20 mouse cellular contexts compared by ENCODE assay signal in the genomic region with DNA sequence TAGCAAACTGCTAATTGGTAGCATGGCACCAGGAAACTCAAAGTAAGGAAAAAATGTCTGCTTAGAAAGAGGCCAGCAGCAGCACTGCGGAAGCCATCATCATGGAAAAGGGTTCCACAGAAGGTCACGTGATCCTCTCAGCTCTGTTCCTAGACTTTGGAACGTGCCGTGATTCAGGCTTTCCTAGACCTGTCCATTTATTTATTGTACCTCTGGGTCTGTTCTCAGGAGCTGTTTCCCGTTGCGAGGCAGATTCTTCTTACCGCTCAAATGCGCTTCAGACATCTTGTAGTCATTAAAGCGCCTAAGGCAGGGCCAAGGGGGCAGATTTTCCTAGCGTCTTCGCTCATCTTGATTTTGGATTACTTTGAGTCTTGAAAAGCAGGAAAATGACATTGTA.
A peak's percentile ranks its signal among the peaks of the same experiment; 100 is the strongest.
DNase-seq lines count a peak whose midpoint lies in the region; ATAC-seq and TF ChIP-seq lines count a peak whose summit lies in the region.
"Had no signal": no experiment of that assay in that cellular context is flagged by ENCODE, and none has a peak within 500 bp of the region (broad histone marks: within the 10 kb centered on the region; RNA-seq: fewer than 3 reads in every experiment).

No protein-coding gene starts in this region.

- no peak for ATAC-seq in heart, embryonic 15.5 days (replicated peaks; ENCODE audit: insufficient number of reproducible peaks, insufficient read depth, low FRiP score, low read depth)
- no peak for ATAC-seq in erythroblast, adult 5-6 weeks (replicated peaks; ENCODE audit: low FRiP score, poor library complexity, severe bottlenecking)
- ATAC-seq: forebrain, embryonic 15.5 days; intestine, embryonic 16.5 days; Patski had no signal

- no peaks in the 10 kb centered on the region for H3K9me3 ChIP-seq in heart, embryonic 15.5 days (replicated peaks)
- H3K9me3 ChIP-seq: embryonic facial prominence, embryonic 15.5 days; forebrain, embryonic 15.5 days; hindbrain, embryonic 15.5 days had no signal

- H3K4me3 ChIP-seq in heart, adult 2 months: no peak overlapping the region
- H3K4me3 ChIP-seq in heart, embryonic 15.5 days: no peak overlapping the region
- H3K4me3 ChIP-seq in testis, adult 2 months (ENCODE audit: control insufficient read depth, low read depth, low read length): peak overlapping the region; percentile 48
- H3K4me3 ChIP-seq: embryonic facial prominence, embryonic 15.5 days; forebrain, embryonic 15.5 days; hindbrain, embryonic 15.5 days had no signal

- no peaks in the 10 kb centered on the region for H3K27me3 ChIP-seq in heart, adult 2 months (ENCODE audit: control insufficient read depth, insufficient read depth, low read length)
- no peaks in the 10 kb centered on the region for H3K27me3 ChIP-seq in heart, embryonic 15.5 days
- H3K27me3 ChIP-seq in testis, adult 2 months (ENCODE audit: control insufficient read depth, insufficient read depth, low read length): no peaks in the 10 kb centered on the region
- H3K27me3 ChIP-seq: CH12.LX; embryonic facial prominence, embryonic 15.5 days; forebrain, embryonic 15.5 days; hindbrain, embryonic 15.5 days; Patski had no signal

- H3K36me3 ChIP-seq in heart, adult 2 months (ENCODE audit: control insufficient read depth, insufficient read depth, low read length): no peaks in the 10 kb centered on the region; the same call in 1 of the 2 replicates
- no peaks in the 10 kb centered on the region for H3K36me3 ChIP-seq in heart, embryonic 15.5 days
- no peaks in the 10 kb centered on the region for H3K36me3 ChIP-seq in testis, adult 2 months (ENCODE audit: control insufficient read depth, insufficient read depth, low read length)
- H3K36me3 ChIP-seq: embryonic facial prominence, embryonic 15.5 days; forebrain, embryonic 15.5 days; hindbrain, embryonic 15.5 days had no signal

- no peak overlapping the region for H3K9ac ChIP-seq in heart, adult 2 months (ENCODE audit: low read depth, low read length)
- no peak overlapping the region for H3K9ac ChIP-seq in heart, embryonic 15.5 days
- H3K9ac ChIP-seq: embryonic facial prominence, embryonic 15.5 days; forebrain, embryonic 15.5 days; hindbrain, embryonic 15.5 days had no signal

- H3K4me1 ChIP-seq in heart, adult 2 months (ENCODE audit: control insufficient read depth, insufficient read depth, low read length): peaks cover 4% of the 10 kb centered on the region; the same call in 1 of the 2 replicates
- peaks cover 33% of the 10 kb centered on the region for H3K4me1 ChIP-seq in heart, embryonic 15.5 days (replicated peaks)
- H3K4me1 ChIP-seq in testis, adult 2 months (ENCODE audit: control insufficient read depth, insufficient read depth, low read length): peaks cover 3% of the 10 kb centered on the region; the same call in 1 of the 2 replicates

- TF ChIP-seq CTCF in heart, adult 2 months (IDR thresholded peaks at IDR 0.05): no peak
- no peak for TF ChIP-seq CTCF in testis, adult 2 months (IDR thresholded peaks at IDR 0.05; ENCODE audit: control insufficient read depth, insufficient read depth, insufficient replicate concordance, low read depth, low read length)

- no peaks in the 10 kb centered on the region for H3K79me2 ChIP-seq in heart, adult 2 months (replicated peaks; ENCODE audit: control insufficient read depth, insufficient read depth, low read length)

- 97% methylated on average over 11 of the region's 11 CpGs for WGBS in heart, adult 2 months
- 92% methylated on average over 11 of the region's 11 CpGs for WGBS in heart, embryonic 15.5 days

- TF ChIP-seq EP300 in heart, adult 2 months (IDR thresholded peaks at IDR 0.05; ENCODE audit: insufficient read depth, low read depth, low read length): no peak

- peak overlapping the region; percentile 73 for H3K27ac ChIP-seq in heart, adult 2 months
- peak overlapping the region; percentile 56 for H3K27ac ChIP-seq in heart, embryonic 15.5 days
- no peak overlapping the region for H3K27ac ChIP-seq in testis, adult 2 months (ENCODE audit: control insufficient read depth, insufficient read depth, low read depth, low read length)
- H3K27ac ChIP-seq: embryonic facial prominence, embryonic 15.5 days; forebrain, embryonic 15.5 days; hindbrain, embryonic 15.5 days had no signal

- no peak for DNase-seq in heart, adult 2 months
- no peak for DNase-seq in heart, adult 9 months (ENCODE audit: low spot score in 2 of 2)
- DNase-seq in heart, adult 8-10 months (ENCODE audit: low spot score): no peak
- DNase-seq in testis, postnatal 14 days (ENCODE audit: low spot score): no peak
- DNase-seq: adrenal gland, adult 2 months; adrenal gland, postnatal 25 days; cerebellum, adult 18-20 months; cerebellum, adult 9-11 months; cerebellum, postnatal 36 days; gastrocnemius, postnatal 36 days; kidney, adult 2 months had no signal

- TF ChIP-seq POLR2A in heart, adult 2 months (IDR thresholded peaks at IDR 0.05; ENCODE audit: insufficient read depth, low read depth, low read length): no peak
- no peak for TF ChIP-seq POLR2A in testis, adult 2 months (IDR thresholded peaks at IDR 0.05; ENCODE audit: control insufficient read depth, low read depth, low read length)

- intact Hi-C loops in heart, adult 2 months (cut with DNase I): loop anchor here (10.0 kb wide), 1 partner anchor 149 kb away; no protein-coding TSS in a partner anchor

- no peak overlapping the region for H3K4me2 ChIP-seq in heart, embryonic 15.5 days
- H3K4me2 ChIP-seq: embryonic facial prominence, embryonic 15.5 days; forebrain, embryonic 15.5 days; hindbrain, embryonic 15.5 days had no signal
